ENCODE assay signal across 21 mouse cellular contexts in genomic region chr15:28203111-28204075, GRCm38 (mm10). TPM values are rescaled to one million over a fixed set of nuclear protein-coding genes. Genes with fewer than 3 reads are reported as not detected.
A peak's percentile ranks its signal among the peaks of the same experiment; 100 is the strongest.
DNase-seq lines count a peak whose midpoint lies in the region; ATAC-seq and TF ChIP-seq lines count a peak whose summit lies in the region.
"Had no signal": no experiment of that assay in that cellular context is flagged by ENCODE, and none has a peak within 500 bp of the region (broad histone marks: within the 10 kb centered on the region; RNA-seq: fewer than 3 reads in every experiment).

TSS of gene Dnah5 (plus strand) at chr15:28203752.

- H3K9me3 ChIP-seq in kidney, embryonic 15.5 days (replicated peaks) = no peaks in the 10 kb centered on the region
- no peaks in the 10 kb centered on the region for H3K9me3 ChIP-seq in hindbrain, embryonic 13.5 days
- H3K9me3 ChIP-seq in neural tube, embryonic 12.5 days = no peaks in the 10 kb centered on the region
- H3K9me3 ChIP-seq: embryonic facial prominence, embryonic 13.5 days; liver, embryonic 13.5 days; stomach, embryonic 15.5 days had no signal

- no peak within 1 kb of the TSS for H3K4me2 ChIP-seq in kidney, embryonic 15.5 days
- H3K4me2 ChIP-seq in hindbrain, embryonic 13.5 days = no peak within 1 kb of the TSS
- H3K4me2 ChIP-seq in neural tube, embryonic 12.5 days (replicated peaks) = no peak within 1 kb of the TSS
- H3K4me2 ChIP-seq: embryonic facial prominence, embryonic 13.5 days; liver, embryonic 13.5 days; stomach, embryonic 15.5 days had no signal

- 38% methylated on average over 20 of the region's 20 CpGs for WGBS in kidney, embryonic 15.5 days
- WGBS in hindbrain, embryonic 13.5 days = 44% methylated on average over 20 of the region's 20 CpGs
- 23% methylated on average over 20 of the region's 20 CpGs for WGBS in neural tube, embryonic 12.5 days

- no peaks in the 10 kb centered on the region for H3K36me3 ChIP-seq in kidney, embryonic 15.5 days
- H3K36me3 ChIP-seq in hindbrain, embryonic 13.5 days = no peaks in the 10 kb centered on the region
- H3K36me3 ChIP-seq in neural tube, embryonic 12.5 days = no peaks in the 10 kb centered on the region
- H3K36me3 ChIP-seq: embryonic facial prominence, embryonic 13.5 days; liver, embryonic 13.5 days; stomach, embryonic 15.5 days had no signal

- ATAC-seq in kidney, embryonic 15.5 days (replicated peaks; ENCODE audit: low FRiP score) = peak; percentile 38
- ATAC-seq in hindbrain, embryonic 13.5 days (ENCODE audit: low FRiP score) = peak; percentile 67
- peak; percentile 91 for ATAC-seq in neural tube, embryonic 12.5 days (ENCODE audit: low FRiP score, low read depth)
- ATAC-seq: activated CD4-positive, CD25-positive, alpha-beta regulatory T cell, adult 4 months; inflammation-experienced regulatory T-cells, adult 6 months had no signal

- intact Hi-C loops in left cerebral cortex, adult 2 months (cut with DNase I) = no loop called here

- no peak within 1 kb of the TSS for H3K27ac ChIP-seq in kidney, embryonic 15.5 days
- H3K27ac ChIP-seq in hindbrain, embryonic 13.5 days = 0 out of 2 replicates have a peak within 1 kb of the TSS, but pooled peaks have one; percentile 5
- no peak within 1 kb of the TSS for H3K27ac ChIP-seq in neural tube, embryonic 12.5 days
- no peak within 1 kb of the TSS for H3K27ac ChIP-seq in left cerebral cortex, adult 2 months
- H3K27ac ChIP-seq: embryonic facial prominence, embryonic 13.5 days; liver, embryonic 13.5 days; stomach, embryonic 15.5 days had no signal

- H3K9ac ChIP-seq in kidney, embryonic 15.5 days = no peak within 1 kb of the TSS
- H3K9ac ChIP-seq in hindbrain, embryonic 13.5 days = no peak within 1 kb of the TSS
- H3K9ac ChIP-seq in neural tube, embryonic 12.5 days = no peak within 1 kb of the TSS
- H3K9ac ChIP-seq: embryonic facial prominence, embryonic 13.5 days; liver, embryonic 13.5 days; stomach, embryonic 15.5 days had no signal

- no peaks in the 10 kb centered on the region for H3K27me3 ChIP-seq in kidney, embryonic 15.5 days
- peaks cover 56% of the 10 kb centered on the region for H3K27me3 ChIP-seq in hindbrain, embryonic 13.5 days
- H3K27me3 ChIP-seq in neural tube, embryonic 12.5 days (replicated peaks) = peaks cover 69% of the 10 kb centered on the region
- H3K27me3 ChIP-seq: embryonic facial prominence, embryonic 13.5 days; liver, embryonic 13.5 days; stomach, embryonic 15.5 days had no signal

- H3K4me3 ChIP-seq in kidney, embryonic 15.5 days (replicated peaks) = no peak within 1 kb of the TSS
- H3K4me3 ChIP-seq in hindbrain, embryonic 13.5 days = no peak within 1 kb of the TSS
- H3K4me3 ChIP-seq in neural tube, embryonic 12.5 days = no peak within 1 kb of the TSS
- H3K4me3 ChIP-seq in left cerebral cortex, adult 2 months = no peak within 1 kb of the TSS
- H3K4me3 ChIP-seq: embryonic facial prominence, embryonic 13.5 days; liver, embryonic 13.5 days; stomach, embryonic 15.5 days had no signal

- TF ChIP-seq CTCF in left cerebral cortex, adult 2 months (IDR thresholded peaks at IDR 0.05) = no peak

- peaks cover 10% of the 10 kb centered on the region; the same call in 1 of the 2 replicates for H3K4me1 ChIP-seq in kidney, embryonic 15.5 days
- H3K4me1 ChIP-seq in hindbrain, embryonic 13.5 days (replicated peaks) = peaks cover 10% of the 10 kb centered on the region
- peaks cover 3% of the 10 kb centered on the region; the same call in 1 of the 2 replicates for H3K4me1 ChIP-seq in neural tube, embryonic 12.5 days
- H3K4me1 ChIP-seq: embryonic facial prominence, embryonic 13.5 days; liver, embryonic 13.5 days; stomach, embryonic 15.5 days had no signal

- peak; percentile 22 for DNase-seq in embryo, embryonic 11.5 days (ENCODE audit: low read depth, low spot score)
- DNase-seq in embryo, embryonic 10 days (ENCODE audit: low spot score) = no peak
- no peak for DNase-seq in kidney, postnatal 4 days
- no peak for DNase-seq in left cerebral cortex, adult 2 months (ENCODE audit: extremely low spot score in 1 of 2, low spot score in 2 of 2)
- DNase-seq in cerebellum, adult 18-20 months = no peak
- DNase-seq: adrenal gland, postnatal 36 days; cerebellum, postnatal 14 days; gastrocnemius, postnatal 10 days; kidney, postnatal 25 days; liver, embryonic 13.5 days; spleen, adult 18-20 months; thymus, postnatal 14 days had no signal

RNA-seq across cellular contexts. Expression of gene Dnah5, which starts in this region (rescaled TPM):
- 0.05 and 0.08 TPM in 2 replicates for polyA plus RNA-seq in kidney, embryonic 15.5 days (2015; fragmentation: Nextera tagmentation; extraction: Ambion mirVana)
- 0.21 and 0.23 TPM in 2 replicates for polyA plus RNA-seq in hindbrain, embryonic 13.5 days (2015; fragmentation: Nextera tagmentation; extraction: Ambion mirVana)
- 0.08 and 0.13 TPM in 2 replicates for polyA plus RNA-seq in neural tube, embryonic 12.5 days (2016; fragmentation: Nextera tagmentation; extraction: Ambion mirVana)
- 1 to 10 TPM; 2.8 to 3.6 TPM for total RNA-seq in left cerebral cortex, adult 2 months (2021)
- total RNA-seq: megakaryocyte, adult 5-6 weeks; neutrophil, adult 5-6 weeks had no signal

Comparison
In these comparisons a context has a peak if more than half of its experiments do, and no peak if none do; other contexts are left out.
1. Peak in ATAC-seq in kidney, embryonic 15.5 days; RNA of the gene not detected or under 1 TPM.
2. Peak in ATAC-seq and H3K27ac ChIP-seq in hindbrain, embryonic 13.5 days; RNA of the gene not detected or under 1 TPM.
3. Peak in ATAC-seq in neural tube, embryonic 12.5 days; RNA of the gene not detected or under 1 TPM.
4. ATAC-seq: peak in every context shown above with its lines; median percentile 91 in neural tube, embryonic 12.5 days; 67 in hindbrain, embryonic 13.5 days; 38 in kidney, embryonic 15.5 days.